In the genomic region with DNA sequence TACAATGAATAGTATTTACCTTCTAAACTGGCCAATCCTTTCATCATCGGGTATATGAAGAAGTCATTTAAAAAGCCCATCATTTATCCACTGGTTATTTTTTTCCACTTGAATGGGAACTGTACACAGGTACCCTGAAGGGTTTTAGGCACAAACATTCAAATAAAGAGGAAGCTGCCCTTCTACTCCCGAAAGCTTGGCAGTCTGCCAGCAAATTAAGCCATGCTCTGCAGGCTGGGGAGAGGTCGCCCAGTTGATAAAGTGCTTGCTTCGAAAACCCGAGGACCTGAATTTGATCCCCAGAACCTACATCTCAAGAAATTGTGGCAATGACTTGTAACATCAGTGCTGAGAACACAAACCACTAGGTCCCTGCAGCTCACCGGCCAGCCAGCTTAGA, we compare ENCODE assay signal across 14 mouse cellular contexts. TPM values are rescaled to one million over a fixed set of nuclear protein-coding genes. Genes with fewer than 3 reads are reported as not detected.
DNase-seq lines count a peak whose midpoint lies in the region; ATAC-seq and TF ChIP-seq lines count a peak whose summit lies in the region.
"Had no signal": no experiment of that assay in that cellular context is flagged by ENCODE, and none has a peak within 500 bp of the region (broad histone marks: within the 10 kb centered on the region; RNA-seq: fewer than 3 reads in every experiment).

No protein-coding gene starts in this region.

- 20% methylated on average over 6 of the region's 6 CpGs for WGBS in kidney, postnatal 0 days
- 25% methylated on average over 6 of the region's 6 CpGs for WGBS in kidney, embryonic 16.5 days
- WGBS in midbrain, embryonic 16.5 days = 38% methylated on average over 6 of the region's 6 CpGs

- peak; percentile 14 for DNase-seq in adrenal gland, postnatal 14 days
- DNase-seq in adrenal gland, adult (ENCODE audit: inconsistent age in 2 of 2, low spot score in 1 of 2) = no peak
- peak; percentile 6 for DNase-seq in kidney, postnatal 0 days (ENCODE audit: low spot score)
- peak; percentile 43 for DNase-seq in testis, postnatal 10 days (ENCODE audit: low spot score)
- DNase-seq in testis, postnatal 14 days (ENCODE audit: low spot score) = no peak
- DNase-seq in frontal cortex, postnatal 25 days (ENCODE audit: low spot score in 2 of 2) = no peak
- DNase-seq: thymus, postnatal 14 days had no signal

- H3K36me3 ChIP-seq in kidney, postnatal 0 days (ENCODE audit: insufficient read depth, low read length) = no peaks in the 10 kb centered on the region
- no peaks in the 10 kb centered on the region for H3K36me3 ChIP-seq in kidney, embryonic 16.5 days (ENCODE audit: insufficient read depth, low read length)
- H3K36me3 ChIP-seq in midbrain, embryonic 16.5 days (ENCODE audit: control insufficient read depth, insufficient read depth, low read length) = no peaks in the 10 kb centered on the region

- H3K27me3 ChIP-seq in kidney, postnatal 0 days (ENCODE audit: insufficient read depth, low read length) = no peaks in the 10 kb centered on the region
- H3K27me3 ChIP-seq in kidney, embryonic 16.5 days (ENCODE audit: insufficient read depth, low read length) = no peaks in the 10 kb centered on the region
- H3K27me3 ChIP-seq in midbrain, embryonic 16.5 days (ENCODE audit: control insufficient read depth, insufficient read depth, low read depth, low read length) = no peaks in the 10 kb centered on the region; the same call in 1 of the 2 replicates

- no peak overlapping the region for H3K27ac ChIP-seq in kidney, postnatal 0 days
- no peak overlapping the region for H3K27ac ChIP-seq in kidney, embryonic 16.5 days (ENCODE audit: low read length)
- no peak overlapping the region for H3K27ac ChIP-seq in midbrain, embryonic 16.5 days (ENCODE audit: low read length)

- no peaks in the 10 kb centered on the region for H3K4me1 ChIP-seq in kidney, postnatal 0 days (replicated peaks; ENCODE audit: insufficient read depth, low read length)
- H3K4me1 ChIP-seq in kidney, embryonic 16.5 days (ENCODE audit: insufficient read depth, low read length) = 0 out of 2 replicates have a peak, but pooled peaks cover 4% of the 10 kb centered on the region
- H3K4me1 ChIP-seq in midbrain, embryonic 16.5 days (ENCODE audit: control insufficient read depth, insufficient read depth, low read length) = peaks cover 8% of the 10 kb centered on the region

- no peak overlapping the region for H3K9ac ChIP-seq in kidney, postnatal 0 days (ENCODE audit: low read depth, low read length)
- H3K9ac ChIP-seq in kidney, embryonic 16.5 days (replicated peaks; ENCODE audit: low read length) = no peak overlapping the region
- no peak overlapping the region for H3K9ac ChIP-seq in midbrain, embryonic 16.5 days (ENCODE audit: low read depth, low read length)

- no peaks in the 10 kb centered on the region for H3K9me3 ChIP-seq in kidney, postnatal 0 days (replicated peaks; ENCODE audit: low read length)
- no peaks in the 10 kb centered on the region for H3K9me3 ChIP-seq in kidney, embryonic 16.5 days (ENCODE audit: low read length)
- H3K9me3 ChIP-seq in midbrain, embryonic 16.5 days (replicated peaks; ENCODE audit: control insufficient read depth, low read length, poor library complexity, severe bottlenecking) = no peaks in the 10 kb centered on the region

- TF ChIP-seq CTCF in kidney, postnatal 0 days (IDR thresholded peaks at IDR 0.05; ENCODE audit: low read depth) = no peak

- no peak overlapping the region for H3K4me3 ChIP-seq in kidney, postnatal 0 days (replicated peaks; ENCODE audit: low read depth, low read length)
- H3K4me3 ChIP-seq in kidney, embryonic 16.5 days (ENCODE audit: low read length) = no peak overlapping the region
- H3K4me3 ChIP-seq in midbrain, embryonic 16.5 days (ENCODE audit: low read depth, low read length) = no peak overlapping the region

- H3K4me2 ChIP-seq in kidney, postnatal 0 days (ENCODE audit: low read length) = no peak overlapping the region
- H3K4me2 ChIP-seq in kidney, embryonic 16.5 days (replicated peaks; ENCODE audit: low read depth, low read length) = no peak overlapping the region
- no peak overlapping the region for H3K4me2 ChIP-seq in midbrain, embryonic 16.5 days (ENCODE audit: low read length)
- H3K4me2 ChIP-seq: heart, embryonic 11.5 days had no signal

- ATAC-seq in kidney, postnatal 0 days (replicated peaks; ENCODE audit: low FRiP score, low read depth) = no peak
- no peak for ATAC-seq in kidney, embryonic 16.5 days (ENCODE audit: low FRiP score, low TSS enrichment)
- no peak for ATAC-seq in midbrain, embryonic 16.5 days

RNA-seq across cellular contexts. Expression of a gene that starts 35.6 kb away (rescaled TPM):
- total RNA-seq in adrenal gland, postnatal 14 days (2021) = 15.9 and 17.3 TPM in 2 replicates
- 0.21 TPM in 1 of 2 replicates, not detected in the other for polyA plus RNA-seq in kidney, postnatal 0 days (2015; fragmentation: Nextera tagmentation; extraction: Ambion mirVana)
- 0.53 and 0.64 TPM in 2 replicates for polyA plus RNA-seq in kidney, embryonic 16.5 days (2015; fragmentation: Nextera tagmentation; extraction: Ambion mirVana)
- polyA plus RNA-seq in midbrain, embryonic 16.5 days (2015; fragmentation: Nextera tagmentation; extraction: Ambion mirVana) = 0.37 and 1.5 TPM in 2 replicates
- total RNA-seq: layer of hippocampus, postnatal 25 days; liver, adult 2 months; megakaryocyte, adult 5-6 weeks had no signal
- polyA plus RNA-seq: cortical plate, adult 2 months; liver, adult 2 months had no signal

Comparison
In these comparisons a context has a peak if more than half of its experiments do, and no peak if none do; other contexts are left out.
1. DNase-seq: peak in adrenal gland, postnatal 14 days (single experiment), kidney, postnatal 0 days (single experiment) and testis, postnatal 10 days (single experiment); none in adrenal gland, adult (0 of 2), testis, postnatal 14 days (single experiment) and frontal cortex, postnatal 25 days (0 of 2).